Mouse (Mus musculus): ENCODE measurements around the gene Ramp1. TPM values are rescaled to one million over a fixed set of nuclear protein-coding genes. Genes with fewer than 3 reads are reported as not detected.

The Ramp1 gene
- polyA plus RNA-seq, 1 experiment from 2014 or later = 0.29 TPM

GRCm38 (mm10) chr1:91206336-91206735 lies 26.7 kb downstream of the Ramp1 start:
- DNase-seq (ENCODE audit: low spot score) (no peak), ATAC-seq (ENCODE audit: low FRiP score) (no peak)
- WGBS = 84% methylated on average over 8 of the region's 8 CpGs
- H3K9ac ChIP-seq (ENCODE audit: low read depth, low read length) = no peak overlapping the region
- no peaks in the 10 kb centered on the region for H3K36me3 ChIP-seq (ENCODE audit: control insufficient read depth, insufficient read depth, low read length)
- H3K27ac ChIP-seq (ENCODE audit: low read depth, low read length) = no peak overlapping the region
- no peaks in the 10 kb centered on the region for H3K27me3 ChIP-seq (ENCODE audit: control insufficient read depth, insufficient read depth, low read length)
- H3K4me2 ChIP-seq (replicated peaks; ENCODE audit: low read depth, low read length) = no peak overlapping the region
- no peaks in the 10 kb centered on the region for H3K4me1 ChIP-seq (replicated peaks; ENCODE audit: control insufficient read depth, insufficient read depth, low read length)
- no peaks in the 10 kb centered on the region for H3K9me3 ChIP-seq (ENCODE audit: control insufficient read depth, low read length)
- H3K4me3 ChIP-seq (ENCODE audit: low read depth, low read length) = no peak overlapping the region

- Histone ChIP-seq H3K36me3 (ENCODE audit: control insufficient read depth, insufficient read depth, low read length) (no peaks in the 10 kb centered on the region), H3K4me2 (replicated peaks; ENCODE audit: low read depth, low read length) (no peak overlapping the region), H3K4me3 (ENCODE audit: low read depth, low read length) (no peak overlapping the region), H3K27ac (ENCODE audit: low read depth, low read length) (no peak overlapping the region), H3K27me3 (ENCODE audit: control insufficient read depth, insufficient read depth, low read length) (no peaks in the 10 kb centered on the region), H3K4me1 (replicated peaks; ENCODE audit: control insufficient read depth, insufficient read depth, low read length) (no peaks in the 10 kb centered on the region), H3K9me3 (ENCODE audit: control insufficient read depth, low read length) (no peaks in the 10 kb centered on the region), H3K9ac (ENCODE audit: low read depth, low read length) (no peak overlapping the region)
- DNase-seq (ENCODE audit: low spot score) (no peak), ATAC-seq (ENCODE audit: low FRiP score) (no peak)
- WGBS = 86% methylated on average over 5 of the region's 5 CpGs
Observed at GRCm38 (mm10) chr1:91206873-91207272, 27.3 kb downstream of the Ramp1 start.

GRCm38 (mm10) chr1:91207334-91208074 lies 27.9 kb downstream of the Ramp1 start:
- Histone ChIP-seq H3K9ac (ENCODE audit: low read depth, low read length) (no peak overlapping the region), H3K9me3 (ENCODE audit: control insufficient read depth, low read length) (no peaks in the 10 kb centered on the region), H3K4me1 (replicated peaks; ENCODE audit: control insufficient read depth, insufficient read depth, low read length) (no peaks in the 10 kb centered on the region), H3K36me3 (ENCODE audit: control insufficient read depth, insufficient read depth, low read length) (no peaks in the 10 kb centered on the region), H3K4me2 (replicated peaks; ENCODE audit: low read depth, low read length) (no peak overlapping the region), H3K4me3 (ENCODE audit: low read depth, low read length) (no peak overlapping the region), H3K27ac (ENCODE audit: low read depth, low read length) (no peak overlapping the region), H3K27me3 (ENCODE audit: control insufficient read depth, insufficient read depth, low read length) (no peaks in the 10 kb centered on the region)
- ATAC-seq (ENCODE audit: low FRiP score) (no peak), DNase-seq (ENCODE audit: low spot score) (no peak)
- 81% methylated on average over 3 of the region's 3 CpGs for WGBS

- no peak overlapping the region for H3K9ac ChIP-seq (ENCODE audit: low read depth, low read length)
Observed at GRCm38 (mm10) chr1:91209343-91209742, 29.7 kb downstream of the Ramp1 start.

GRCm38 (mm10) chr1:91209785-91210184 lies 30.2 kb downstream of the Ramp1 start:
- H3K27me3 ChIP-seq (ENCODE audit: control insufficient read depth, insufficient read depth, low read length) = no peaks in the 10 kb centered on the region
- no peaks in the 10 kb centered on the region for H3K9me3 ChIP-seq (ENCODE audit: control insufficient read depth, low read length)
- H3K4me1 ChIP-seq (replicated peaks; ENCODE audit: control insufficient read depth, insufficient read depth, low read length) = no peaks in the 10 kb centered on the region
- ATAC-seq (ENCODE audit: low FRiP score) (no peak), DNase-seq (ENCODE audit: low spot score) (no peak)
- H3K36me3 ChIP-seq (ENCODE audit: control insufficient read depth, insufficient read depth, low read length) = no peaks in the 10 kb centered on the region
- H3K9ac ChIP-seq (ENCODE audit: low read depth, low read length) = no peak overlapping the region
- 95% methylated on average over 6 of the region's 6 CpGs for WGBS
- H3K4me3 ChIP-seq (ENCODE audit: low read depth, low read length) = no peak overlapping the region
- H3K27ac ChIP-seq (ENCODE audit: low read depth, low read length) = no peak overlapping the region
- no peak overlapping the region for H3K4me2 ChIP-seq (replicated peaks; ENCODE audit: low read depth, low read length)

More at GRCm38 (mm10) chr1:91209343-91209742, 29.7 kb downstream of the Ramp1 start:
- DNase-seq (ENCODE audit: low spot score) (no peak), ATAC-seq (ENCODE audit: low FRiP score) (no peak)
- H3K4me2 ChIP-seq (replicated peaks; ENCODE audit: low read depth, low read length) = no peak overlapping the region
- no peak overlapping the region for H3K27ac ChIP-seq (ENCODE audit: low read depth, low read length)
- no peaks in the 10 kb centered on the region for H3K4me1 ChIP-seq (replicated peaks; ENCODE audit: control insufficient read depth, insufficient read depth, low read length)
- no peaks in the 10 kb centered on the region for H3K27me3 ChIP-seq (ENCODE audit: control insufficient read depth, insufficient read depth, low read length)
- no peaks in the 10 kb centered on the region for H3K36me3 ChIP-seq (ENCODE audit: control insufficient read depth, insufficient read depth, low read length)
- H3K4me3 ChIP-seq (ENCODE audit: low read depth, low read length) = no peak overlapping the region
- H3K9me3 ChIP-seq (ENCODE audit: control insufficient read depth, low read length) = no peaks in the 10 kb centered on the region
- 94% methylated on average over 6 of the region's 6 CpGs for WGBS

GRCm38 (mm10) chr1:91211099-91211498 lies 31.5 kb downstream of the Ramp1 start:
- H3K4me2 ChIP-seq (replicated peaks; ENCODE audit: low read depth, low read length) = no peak overlapping the region
- ATAC-seq (ENCODE audit: low FRiP score) (0 out of 2 replicates have a peak, but pooled peaks have one; percentile 47), DNase-seq (ENCODE audit: low spot score) (peak; percentile 73)
- H3K36me3 ChIP-seq (ENCODE audit: control insufficient read depth, insufficient read depth, low read length) = no peaks in the 10 kb centered on the region
- H3K27me3 ChIP-seq (ENCODE audit: control insufficient read depth, insufficient read depth, low read length) = no peaks in the 10 kb centered on the region
- WGBS = 72% methylated on average over 1 of the region's 1 CpGs
- no peak overlapping the region for H3K4me3 ChIP-seq (ENCODE audit: low read depth, low read length)
- no peak overlapping the region for H3K9ac ChIP-seq (ENCODE audit: low read depth, low read length)
- no peak overlapping the region for H3K27ac ChIP-seq (ENCODE audit: low read depth, low read length)
- no peaks in the 10 kb centered on the region for H3K9me3 ChIP-seq (ENCODE audit: control insufficient read depth, low read length)
- H3K4me1 ChIP-seq (replicated peaks; ENCODE audit: control insufficient read depth, insufficient read depth, low read length) = no peaks in the 10 kb centered on the region

- H3K9me3 ChIP-seq (ENCODE audit: control insufficient read depth, low read length) = no peaks in the 10 kb centered on the region
- H3K27ac ChIP-seq (ENCODE audit: low read depth, low read length) = no peak overlapping the region
- no peaks in the 10 kb centered on the region for H3K36me3 ChIP-seq (ENCODE audit: control insufficient read depth, insufficient read depth, low read length)
- H3K9ac ChIP-seq (ENCODE audit: low read depth, low read length) = no peak overlapping the region
- H3K4me2 ChIP-seq (replicated peaks; ENCODE audit: low read depth, low read length) = no peak overlapping the region
- no peaks in the 10 kb centered on the region for H3K27me3 ChIP-seq (ENCODE audit: control insufficient read depth, insufficient read depth, low read length)
- no peak for DNase-seq (ENCODE audit: low spot score)
- H3K4me1 ChIP-seq (replicated peaks; ENCODE audit: control insufficient read depth, insufficient read depth, low read length) = no peaks in the 10 kb centered on the region
- no peak overlapping the region for H3K4me3 ChIP-seq (ENCODE audit: low read depth, low read length)
- 87% methylated on average over 7 of the region's 7 CpGs for WGBS
- no peak for ATAC-seq (ENCODE audit: low FRiP score)
Observed at GRCm38 (mm10) chr1:91211591-91212008, 32.0 kb downstream of the Ramp1 start.

GRCm38 (mm10) chr1:91215264-91215663 lies 35.6 kb downstream of the Ramp1 start:
- ATAC-seq (ENCODE audit: low FRiP score) (no peak), DNase-seq (ENCODE audit: low spot score) (no peak)
- Histone ChIP-seq H3K9ac (ENCODE audit: low read depth, low read length) (no peak overlapping the region), H3K36me3 (ENCODE audit: control insufficient read depth, insufficient read depth, low read length) (no peaks in the 10 kb centered on the region), H3K4me1 (replicated peaks; ENCODE audit: control insufficient read depth, insufficient read depth, low read length) (no peaks in the 10 kb centered on the region), H3K4me2 (replicated peaks; ENCODE audit: low read depth, low read length) (no peak overlapping the region), H3K4me3 (ENCODE audit: low read depth, low read length) (no peak overlapping the region), H3K9me3 (ENCODE audit: control insufficient read depth, low read length) (no peaks in the 10 kb centered on the region), H3K27ac (ENCODE audit: low read depth, low read length) (no peak overlapping the region), H3K27me3 (ENCODE audit: control insufficient read depth, insufficient read depth, low read length) (no peaks in the 10 kb centered on the region)
- WGBS = 81% methylated on average over 1 of the region's 1 CpGs

GRCm38 (mm10) chr1:91215981-91216380 lies 36.4 kb downstream of the Ramp1 start:
- DNase-seq (ENCODE audit: low spot score) = no peak
- Histone ChIP-seq H3K4me2 (replicated peaks; ENCODE audit: low read depth, low read length) (no peak overlapping the region), H3K9me3 (ENCODE audit: control insufficient read depth, low read length) (no peaks in the 10 kb centered on the region), H3K4me1 (replicated peaks; ENCODE audit: control insufficient read depth, insufficient read depth, low read length) (no peaks in the 10 kb centered on the region), H3K4me3 (ENCODE audit: low read depth, low read length) (no peak overlapping the region), H3K27me3 (ENCODE audit: control insufficient read depth, insufficient read depth, low read length) (no peaks in the 10 kb centered on the region), H3K9ac (ENCODE audit: low read depth, low read length) (no peak overlapping the region), H3K27ac (ENCODE audit: low read depth, low read length) (no peak overlapping the region), H3K36me3 (ENCODE audit: control insufficient read depth, insufficient read depth, low read length) (no peaks in the 10 kb centered on the region)
- ATAC-seq (ENCODE audit: low FRiP score) = no peak
- WGBS = 55% methylated on average over 1 of the region's 1 CpGs

Measured in hindbrain, embryonic 11.5 days (tissue).